Mouse (Mus musculus) liver, embryonic 12.5 days (tissue): Measurements from ENCODE around the gene Atp4a. TPM values are rescaled to one million over a fixed set of nuclear protein-coding genes. Genes with fewer than 3 reads are reported as not detected.

Source experiments
- ATAC-seq: fragments of 200-750 bp; cut with Nextera tagmentation; 2 replicates; pipeline ENCODE4 v1.8.0; 2017; ENCODE audit warnings: moderate number of reproducible peaks, mild to moderate bottlenecking, moderate library complexity
- H3K27ac ChIP-seq: fragments of 300-500 bp; sonication (generic); 2 replicates; pipeline ENCODE4 v1.5.1; 2016; ENCODE audit warnings: mild to moderate bottlenecking
- H3K27me3 ChIP-seq: fragments of 300-500 bp; sonication (generic); replicated peaks from 2 replicates; pipeline ENCODE4 v1.6.1; 2016; ENCODE audit warnings: mild to moderate bottlenecking, moderate library complexity
- H3K36me3 ChIP-seq: fragments of 300-500 bp; sonication (generic); 2 replicates; pipeline ENCODE4 v1.6.1; 2016; ENCODE audit warnings: mild to moderate bottlenecking, moderate library complexity
- H3K4me1 ChIP-seq: fragments of 300-500 bp; sonication (generic); 2 replicates; pipeline ENCODE4 v1.6.1; 2016
- H3K4me2 ChIP-seq: fragments of 300-500 bp; sonication (generic); 2 replicates; pipeline ENCODE4 v1.6.1; 2016; ENCODE audit warnings: mild to moderate bottlenecking, moderate library complexity
- H3K4me3 ChIP-seq: fragments of 300-500 bp; sonication (generic); 2 replicates; pipeline ENCODE4 v1.5.1; 2016; ENCODE audit warnings: mild to moderate bottlenecking, moderate library complexity
- H3K9ac ChIP-seq: fragments of 300-500 bp; sonication (generic); 2 replicates; pipeline ENCODE4 v1.6.1; 2016; ENCODE audit warnings: mild to moderate bottlenecking, moderate library complexity
- H3K9me3 ChIP-seq: fragments of 300-500 bp; sonication (generic); replicated peaks from 2 replicates; pipeline ENCODE4 v1.6.1; 2016; ENCODE audit warnings: mild to moderate bottlenecking, moderate library complexity
- WGBS: fragments of 180-500 bp; shearing (Covaris S2); methylation state at CpG from one replicate; pipeline ENCODE4 v1.1.7; 2016; ENCODE audit not compliant: insufficient replicate concordance; 5-methylcytosine and 5-hydroxymethylcytosine counted together
- polyA plus RNA-seq: library from polyadenylated mRNA; unstranded; fragments of >200 nt; fragmentation: Nextera tagmentation; extraction: Ambion mirVana; gene quantifications from 2 replicates; pipeline ENCODE4 v1.2.1, GENCODE M21; 2016

Atp4a gene
- polyA plus RNA-seq, 1 experiment from 2014 or later: 1.8 TPM

DNA sequence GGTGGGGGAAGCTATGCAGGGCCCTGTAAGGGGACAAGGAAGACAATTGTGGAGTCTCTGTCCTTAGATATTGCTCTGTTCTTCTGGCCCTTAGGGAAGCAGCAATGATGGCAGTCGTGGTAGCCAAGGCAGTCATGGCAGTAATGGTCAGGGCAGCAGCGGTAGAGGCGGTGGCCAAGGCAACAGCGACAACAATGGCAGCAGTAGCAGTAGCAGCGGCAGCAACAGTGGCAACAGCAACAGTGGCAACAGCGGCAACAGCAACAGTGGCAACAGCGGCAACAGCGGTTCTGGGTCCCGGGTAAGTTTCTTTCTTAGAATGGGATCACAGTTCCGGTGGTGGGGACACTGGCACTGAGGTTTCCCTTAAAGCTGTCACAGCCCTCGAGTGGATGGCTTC, 53.2 kb downstream of the Atp4a start:
- peaks cover 22% of the 10 kb centered on the region for H3K4me1 ChIP-seq
- H3K4me2 ChIP-seq: no peak overlapping the region
- H3K27ac ChIP-seq: no peak overlapping the region
- H3K36me3 ChIP-seq: no peaks in the 10 kb centered on the region
- ATAC-seq: no peak
- peaks cover 41% of the 10 kb centered on the region for H3K27me3 ChIP-seq
- WGBS: 38% methylated on average over 11 of the region's 11 CpGs
- no peak overlapping the region for H3K9ac ChIP-seq
- no peaks in the 10 kb centered on the region for H3K9me3 ChIP-seq
- H3K4me3 ChIP-seq: no peak overlapping the region

GRCm38 (mm10) chr7:30766408-30766807, 54.4 kb downstream of the Atp4a start:
- WGBS: 64% methylated on average over 4 of the region's 4 CpGs
- no peaks in the 10 kb centered on the region for H3K36me3 ChIP-seq
- H3K27me3 ChIP-seq: peaks cover 41% of the 10 kb centered on the region
- no peak for ATAC-seq
- H3K4me2 ChIP-seq: no peak overlapping the region
- 0 out of 2 replicates have a peak, but pooled peaks cover 1% of the 10 kb centered on the region for H3K9me3 ChIP-seq
- no peak overlapping the region for H3K4me3 ChIP-seq
- no peak overlapping the region for H3K9ac ChIP-seq
- no peak overlapping the region for H3K27ac ChIP-seq
- peaks cover 11% of the 10 kb centered on the region for H3K4me1 ChIP-seq

DNA sequence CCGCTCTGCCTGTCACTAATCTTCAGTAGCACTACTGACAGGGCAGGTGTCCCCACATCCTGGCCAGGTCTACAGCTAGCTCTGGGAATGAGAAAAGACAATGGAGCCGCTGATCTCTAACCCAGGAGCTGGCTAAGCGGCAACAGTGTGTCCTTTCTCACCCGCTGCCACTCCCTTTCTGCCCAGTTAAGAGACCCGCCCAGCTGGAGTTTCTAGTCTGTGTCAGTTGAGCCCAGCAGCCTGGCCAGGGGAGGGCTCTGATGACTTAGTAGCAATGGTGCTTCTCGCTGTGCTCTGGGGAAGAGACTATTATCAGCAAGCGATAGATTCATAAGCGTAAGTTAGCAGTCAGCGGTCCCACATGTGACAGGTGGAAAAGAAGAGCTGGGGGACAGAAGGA, 57.2 kb downstream of the Atp4a start:
- Histone ChIP-seq H3K4me1 (no peaks in the 10 kb centered on the region), H3K4me2 (no peak overlapping the region), H3K36me3 (no peaks in the 10 kb centered on the region), H3K4me3 (no peak overlapping the region), H3K9me3 (peaks cover 4% of the 10 kb centered on the region; the same call in 1 of the 2 replicates), H3K27me3 (peaks cover 26% of the 10 kb centered on the region), H3K27ac (no peak overlapping the region), H3K9ac (no peak overlapping the region)
- 24% methylated on average over 9 of the region's 9 CpGs for WGBS
- ATAC-seq: no peak

Other genes starting within 250 kb of the Atp4a start
- gene Prodh2, start 218.6 kb upstream of the Atp4a start, polyA plus RNA-seq: 21.1 and 22.3 TPM in 2 replicates
- gene Arhgap33, start 177.1 kb upstream of the Atp4a start, polyA plus RNA-seq: 4.0 and 4.8 TPM in 2 replicates
- 5.0 and 5.4 TPM in 2 replicates for gene Hspb6, start 160.0 kb upstream of the Atp4a start, polyA plus RNA-seq
- 5.3 and 5.6 TPM in 2 replicates for gene Proser3, start 159.9 kb upstream of the Atp4a start, polyA plus RNA-seq
- gene Lin37, start 152.4 kb upstream of the Atp4a start, polyA plus RNA-seq: 30.3 and 31.4 TPM in 2 replicates
- 51.9 and 55.1 TPM in 2 replicates for gene U2af1l4, start 148.9 kb upstream of the Atp4a start, polyA plus RNA-seq
- 5.8 and 6.7 TPM in 2 replicates for gene Gm49396, start 148.9 kb upstream of the Atp4a start, polyA plus RNA-seq
- gene Psenen, start 148.6 kb upstream of the Atp4a start, polyA plus RNA-seq: 83.3 and 87.9 TPM in 2 replicates
- gene Igflr1, start 146.8 kb upstream of the Atp4a start, polyA plus RNA-seq: 3.0 and 3.9 TPM in 2 replicates
- 4.5 and 4.9 TPM in 2 replicates for gene Kmt2b, start 123.5 kb upstream of the Atp4a start, polyA plus RNA-seq
- 0.17 and 0.20 TPM in 2 replicates for gene Zbtb32, start 113.3 kb upstream of the Atp4a start, polyA plus RNA-seq
- gene Upk1a, start 99.4 kb upstream of the Atp4a start, polyA plus RNA-seq: 0.25 and 0.33 TPM in 2 replicates
- 691 and 732 TPM in 2 replicates for gene Cox6b1, start 86.1 kb upstream of the Atp4a start, polyA plus RNA-seq
- gene Etv2, start 76.4 kb upstream of the Atp4a start, polyA plus RNA-seq: 0.12 and 0.19 TPM in 2 replicates
- 83.1 and 83.5 TPM in 2 replicates for gene Rbm42, start 61.9 kb upstream of the Atp4a start, polyA plus RNA-seq
- 47.8 and 50.4 TPM in 2 replicates for gene Haus5, start 47.2 kb upstream of the Atp4a start, polyA plus RNA-seq
- gene Pmis2, start 40.6 kb upstream of the Atp4a start, polyA plus RNA-seq: not detected in 2 replicates
- 0.65 and 1.0 TPM in 2 replicates for gene 2200002J24Rik, start 13.3 kb upstream of the Atp4a start, polyA plus RNA-seq
- 125 and 126 TPM in 2 replicates for gene Tmem147, start 17.3 kb downstream of the Atp4a start, polyA plus RNA-seq
- not detected in 2 replicates for gene Gapdhs, start 31.5 kb downstream of the Atp4a start, polyA plus RNA-seq
- 0.19 and 0.41 TPM in 2 replicates for gene Sbsn, start 39.3 kb downstream of the Atp4a start, polyA plus RNA-seq
- gene Dmkn, start 51.5 kb downstream of the Atp4a start, polyA plus RNA-seq: not detected in 2 replicates
- not detected in 2 replicates for gene Krtdap, start 75.7 kb downstream of the Atp4a start, polyA plus RNA-seq
- gene Ffar2, start 111.6 kb downstream of the Atp4a start, polyA plus RNA-seq: 0.21 and 0.53 TPM in 2 replicates
- gene Ffar3, start 144.0 kb downstream of the Atp4a start, polyA plus RNA-seq: not detected in 2 replicates
- not detected in 2 replicates for gene Ffar1, start 149.4 kb downstream of the Atp4a start, polyA plus RNA-seq
- gene Cd22, start 168.1 kb downstream of the Atp4a start, polyA plus RNA-seq: 0.21 and 0.38 TPM in 2 replicates
- 0.13 and 0.20 TPM in 2 replicates for gene Mag, start 202.7 kb downstream of the Atp4a start, polyA plus RNA-seq
- not detected in 2 replicates for gene Hamp2, start 212.5 kb downstream of the Atp4a start, polyA plus RNA-seq
- 0.38 TPM in 1 of 2 replicates, not detected in the other for gene Hamp, start 231.8 kb downstream of the Atp4a start, polyA plus RNA-seq
- 13.9 and 18.1 TPM in 2 replicates for gene Usf2, start 244.6 kb downstream of the Atp4a start, polyA plus RNA-seq